Mouse (Mus musculus) lung, adult 2 months (tissue): Measurements from ENCODE around the gene Mrpl49.
A peak's percentile ranks its signal among the peaks of the same experiment; 100 is the strongest.

Source experiments
- CTCF ChIP-seq: fragments of 200-500 bp; IDR thresholded peaks from 2 replicates; pipeline ENCODE4 v1.5.1; 2011; ENCODE audit warnings: mild to moderate bottlenecking, low read length, control low read depth; ENCODE audit not compliant: insufficient read depth
- POLR2A ChIP-seq: fragments of 200-500 bp; IDR thresholded peaks from 2 replicates; pipeline ENCODE4 v1.6.1; 2011; ENCODE audit warnings: low read depth, mild to moderate bottlenecking, control low read depth, low read length, borderline replicate concordance; ENCODE audit errors: extremely low read depth

DNA sequence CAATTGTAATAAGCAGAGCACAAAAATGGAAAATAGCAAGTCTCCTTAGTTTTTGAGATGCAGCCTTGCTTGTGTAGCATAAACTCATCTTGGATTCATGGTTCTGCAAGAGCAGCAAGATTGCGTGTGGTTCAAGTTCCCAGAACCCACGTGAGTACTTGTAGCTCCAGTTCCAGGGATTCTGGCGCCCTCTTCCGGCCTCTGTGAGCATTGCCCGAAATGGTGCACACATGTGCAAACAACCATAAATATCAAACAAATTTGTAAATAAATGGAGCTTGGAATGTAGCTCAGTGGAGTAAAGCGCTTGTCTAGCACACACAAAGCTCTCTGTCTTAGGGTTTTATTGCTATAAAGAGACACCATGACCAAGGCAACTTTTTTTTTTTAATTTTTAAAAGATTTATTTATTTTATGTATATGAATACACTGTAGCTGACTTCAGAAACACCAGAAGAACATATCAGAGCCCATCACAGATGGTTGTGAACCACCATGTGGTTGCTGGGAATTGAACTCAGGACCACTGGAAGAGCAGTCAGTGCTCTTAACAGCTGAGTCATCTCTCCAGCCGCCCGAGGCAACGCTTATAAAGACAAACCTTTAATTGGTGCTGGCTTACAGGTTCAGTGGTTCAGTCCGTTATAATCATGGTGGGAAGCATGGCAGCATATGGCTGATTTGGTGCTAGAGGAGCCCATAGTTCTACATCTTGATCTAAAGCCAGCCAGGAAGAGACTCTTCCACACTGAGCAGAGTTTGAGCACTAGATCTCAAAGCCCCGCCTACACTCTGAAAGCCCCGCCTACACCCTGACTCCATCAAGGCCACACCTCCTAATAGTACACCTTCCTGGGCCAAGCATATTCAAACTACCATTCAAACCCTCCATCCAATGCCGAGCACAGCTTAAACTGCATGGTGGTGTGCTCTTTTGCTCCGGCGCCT, 39.2 kb downstream of the Mrpl49 start:
- no peak for TF ChIP-seq POLR2A
- peak; percentile 91 for TF ChIP-seq CTCF
